Mouse (Mus musculus) lung, embryonic 14.5 days (tissue): ENCODE results near the gene Zfp382. TPM values are rescaled to one million over a fixed set of nuclear protein-coding genes. Genes with fewer than 3 reads are reported as not detected.
"Not testable (repeated sequence)": the region's sequence is repeated elsewhere in the genome, so short reads cannot be mapped to it uniquely, and the experiment has no call there.

Experiments used
- ATAC-seq: fragments of 200-750 bp; cut with Nextera tagmentation; 2 replicates; pipeline ENCODE4 v1.8.0; 2017; ENCODE audit warnings: mild to moderate bottlenecking, moderate TSS enrichment, moderate library complexity; ENCODE audit not compliant: insufficient read depth
- DNase-seq: peaks from one replicate; pipeline ENCODE4 v3.0.0-alpha.2; 2015
- H3K27ac ChIP-seq: fragments of 300-500 bp; sonication (generic); 2 replicates; pipeline ENCODE4 v1.5.1; 2014; ENCODE audit warnings: low read depth, mild to moderate bottlenecking, moderate library complexity
- H3K27me3 ChIP-seq: fragments of 300-500 bp; sonication (generic); 2 replicates; pipeline ENCODE4 v1.6.1; 2014; ENCODE audit warnings: low read length, control low read depth; ENCODE audit not compliant: insufficient read depth
- H3K36me3 ChIP-seq: fragments of 300-500 bp; sonication (generic); 2 replicates; pipeline ENCODE4 v1.6.1; 2014; ENCODE audit warnings: control low read depth; ENCODE audit not compliant: insufficient read depth
- H3K4me1 ChIP-seq: fragments of 300-500 bp; sonication (generic); 2 replicates; pipeline ENCODE4 v1.6.1; 2014; ENCODE audit warnings: antibody characterized with exemption, control low read depth; ENCODE audit not compliant: insufficient read depth
- H3K4me2 ChIP-seq: fragments of 300-500 bp; sonication (generic); 2 replicates; pipeline ENCODE4 v1.6.1; 2014; ENCODE audit warnings: mild to moderate bottlenecking
- H3K4me3 ChIP-seq: fragments of 300-500 bp; sonication (generic); 2 replicates; pipeline ENCODE4 v1.5.1; 2014; ENCODE audit warnings: low read depth, low read length
- H3K9ac ChIP-seq: fragments of 300-500 bp; sonication (generic); 2 replicates; pipeline ENCODE4 v1.6.1; 2014
- H3K9me3 ChIP-seq: fragments of 300-500 bp; sonication (generic); 2 replicates; pipeline ENCODE4 v1.6.1; 2016; ENCODE audit warnings: low read depth, low read length, control low read depth
- CTCF ChIP-seq: IDR thresholded peaks from 2 replicates; pipeline ENCODE4 v1.5.1; 2016; ENCODE audit warnings: antibody characterized with exemption, low read depth
- WGBS: fragments of 180-500 bp; shearing (Covaris S2); extraction: QIAGEN DNeasy Blood & Tissue Kit; methylation state at CpG from one replicate; pipeline ENCODE4 v1.1.7; 2014; 5-methylcytosine and 5-hydroxymethylcytosine counted together
- polyA plus RNA-seq: library from polyadenylated mRNA; unstranded; fragments of >200 nt; fragmentation: Nextera tagmentation; extraction: Ambion mirVana; gene quantifications from 2 replicates; pipeline ENCODE4 v1.2.1, GENCODE M21; 2014

Zfp382 gene
- polyA plus RNA-seq, 1 experiment from 2014 or later: 8.1 TPM

DNA sequence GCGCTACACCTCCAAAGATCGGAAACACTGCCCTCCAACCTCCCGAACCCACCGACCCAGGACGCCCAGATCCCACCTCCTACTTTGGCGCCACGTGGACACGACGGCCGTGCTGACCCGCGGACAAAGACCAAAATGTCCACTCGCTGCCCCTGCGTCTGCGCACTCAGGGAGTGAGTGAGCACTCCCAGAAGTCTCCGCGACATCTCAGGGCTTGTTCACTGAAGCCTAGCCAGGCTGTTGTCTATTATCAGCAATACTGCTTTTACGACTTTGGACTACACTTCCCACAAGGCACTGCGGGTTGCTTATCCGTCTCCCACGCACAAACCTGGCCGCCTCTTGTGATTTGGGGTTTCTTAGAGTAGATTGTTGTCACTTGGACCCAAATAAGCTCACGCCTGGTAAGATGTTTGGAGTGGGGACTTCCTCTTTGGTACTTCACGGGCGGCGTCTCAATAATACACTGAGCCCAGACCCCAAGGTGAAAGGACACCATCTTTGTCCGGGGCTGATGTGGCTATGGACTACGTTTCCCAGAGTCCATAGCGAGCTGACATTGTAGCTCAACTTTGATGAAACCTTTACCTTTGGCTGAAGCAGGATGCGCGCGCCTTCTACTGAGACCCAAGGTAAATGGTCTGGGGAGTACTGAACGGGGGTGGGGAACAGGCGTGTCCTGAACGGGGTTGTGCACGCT lies 48.0 kb downstream of the Zfp382 start, which contains the start of gene Zfp146:
Gene Zfp146 (minus strand): TSS at position 168 of the 700 bp plus-strand sequence.
- Histone ChIP-seq H3K4me1 (no peaks in the 10 kb centered on the region), H3K9me3 (peaks cover 25% of the 10 kb centered on the region), H3K27ac (peak within 1 kb of the TSS; percentile 90), H3K4me3 (peak within 1 kb of the TSS; percentile 74), H3K9ac (peak within 1 kb of the TSS; percentile 91), H3K4me2 (peak within 1 kb of the TSS; percentile 77), H3K27me3 (no peaks in the 10 kb centered on the region), H3K36me3 (peaks cover 15% of the 10 kb centered on the region)
- no peak for TF ChIP-seq CTCF
- ATAC-seq: peak; percentile 98
- DNase-seq: peak; percentile 98
- whole genome bisulfite sequencing: under 1% methylated on average over 36 of the region's 36 CpGs

DNA sequence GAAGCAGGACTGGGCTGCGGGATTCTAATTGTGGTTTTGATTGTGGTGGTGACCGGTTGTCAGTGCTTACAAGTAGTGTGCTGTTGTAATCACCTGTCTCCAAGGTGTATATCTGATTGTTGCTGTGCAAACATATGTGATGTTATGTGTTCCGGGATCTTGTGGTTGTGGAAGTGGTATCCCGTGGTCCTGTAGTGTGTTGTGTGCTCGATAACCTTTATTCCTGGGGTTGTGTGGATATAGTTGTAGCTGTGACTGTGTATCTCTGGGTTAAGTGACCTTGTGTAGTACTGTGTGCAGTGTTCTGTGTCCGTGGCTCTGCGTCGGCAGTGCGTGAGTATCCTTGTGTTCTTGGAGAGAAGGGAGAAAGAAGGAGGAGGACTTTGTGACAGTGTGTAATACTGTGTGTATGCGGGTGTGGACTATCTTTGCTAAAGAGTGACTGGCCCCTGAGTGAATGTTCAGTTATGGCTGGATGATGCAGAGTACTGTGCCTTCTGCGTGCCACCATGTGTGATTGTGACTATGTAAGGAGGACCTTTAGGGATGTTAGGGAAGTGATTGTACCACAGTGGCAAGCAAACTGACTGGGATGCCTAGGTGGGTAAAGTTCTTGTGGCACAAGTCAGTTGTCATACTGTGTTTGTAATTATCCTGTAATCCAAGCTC lies 48.7 kb downstream of the Zfp382 start:
- H3K27ac ChIP-seq: no peak overlapping the region
- peak overlapping the region; percentile 77 for H3K4me2 ChIP-seq
- H3K36me3 ChIP-seq: peaks cover 10% of the 10 kb centered on the region
- H3K27me3 ChIP-seq: no peaks in the 10 kb centered on the region
- H3K9ac ChIP-seq: peak overlapping the region; percentile 91
- no peak for TF ChIP-seq CTCF
- peak overlapping the region; percentile 74 for H3K4me3 ChIP-seq
- H3K4me1 ChIP-seq: no peaks in the 10 kb centered on the region
- peak; percentile 40; the same call in 1 of the 2 replicates for ATAC-seq
- 27% methylated on average over 11 of the region's 11 CpGs for WGBS
- peaks cover 19% of the 10 kb centered on the region for H3K9me3 ChIP-seq
- no peak for DNase-seq

DNA sequence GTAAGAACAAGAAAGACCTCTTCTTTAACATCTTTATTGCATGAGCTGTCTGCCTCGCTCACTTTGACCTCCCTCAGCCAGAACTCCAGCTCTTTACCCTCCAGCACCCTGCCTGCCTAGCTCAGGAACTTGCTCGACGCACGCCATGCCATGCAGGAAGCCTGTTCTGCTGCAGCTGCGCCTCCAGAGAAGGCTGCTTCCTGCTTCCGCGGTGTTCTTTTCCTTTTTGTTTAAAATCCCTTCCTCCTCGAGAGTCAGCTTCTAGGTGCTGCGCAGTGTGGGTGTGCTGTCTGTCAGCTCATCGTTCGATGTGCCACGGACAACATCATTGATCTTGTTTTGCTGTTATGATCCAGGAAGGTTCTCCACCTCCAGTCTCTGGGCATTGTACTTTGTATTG lies 54.7 kb downstream of the Zfp382 start:
- no peak for DNase-seq
- 75% methylated on average over 12 of the region's 12 CpGs for WGBS

DNA sequence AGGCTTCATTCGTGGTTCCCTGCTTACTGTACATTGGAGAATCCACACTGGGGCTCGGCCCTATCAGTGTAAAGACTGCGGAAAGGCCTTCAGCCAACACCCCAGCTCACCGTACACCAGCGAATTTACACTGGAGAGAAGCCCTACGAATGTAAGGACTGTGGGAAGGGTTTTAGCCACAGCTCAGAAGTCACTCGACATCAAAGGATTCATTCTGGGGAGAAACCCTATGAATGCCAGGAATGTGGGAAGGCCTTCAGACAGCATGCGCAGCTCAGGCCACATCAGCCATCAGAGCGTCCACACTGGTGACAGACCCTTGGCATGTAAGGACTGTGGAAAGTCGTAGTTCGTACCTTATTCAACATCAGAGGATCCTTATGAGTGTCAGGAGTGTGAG lies 56.5 kb downstream of the Zfp382 start:
- no peak for TF ChIP-seq CTCF
- Histone ChIP-seq H3K4me3 (no peak overlapping the region), H3K27ac (no peak overlapping the region), H3K9me3 (no peaks in the 10 kb centered on the region), H3K36me3 (peaks cover 13% of the 10 kb centered on the region), H3K27me3 (no peaks in the 10 kb centered on the region), H3K9ac (no peak overlapping the region), H3K4me1 (no peaks in the 10 kb centered on the region), H3K4me2 (no peak overlapping the region)
- DNase-seq (no peak), ATAC-seq (no peak)
- WGBS: 71% methylated on average over 11 of the region's 11 CpGs

More for the DNA sequence above, 54.7 kb downstream of the Zfp382 start:
- H3K36me3 ChIP-seq: peaks cover 13% of the 10 kb centered on the region
- H3K27ac ChIP-seq: no peak overlapping the region
- H3K4me2 ChIP-seq: no peak overlapping the region
- ATAC-seq: no peak
- no peak overlapping the region for H3K4me3 ChIP-seq
- H3K9ac ChIP-seq: no peak overlapping the region
- no peak for TF ChIP-seq CTCF
- no peaks in the 10 kb centered on the region for H3K4me1 ChIP-seq
- H3K27me3 ChIP-seq: no peaks in the 10 kb centered on the region
- H3K9me3 ChIP-seq: no peaks in the 10 kb centered on the region

DNA sequence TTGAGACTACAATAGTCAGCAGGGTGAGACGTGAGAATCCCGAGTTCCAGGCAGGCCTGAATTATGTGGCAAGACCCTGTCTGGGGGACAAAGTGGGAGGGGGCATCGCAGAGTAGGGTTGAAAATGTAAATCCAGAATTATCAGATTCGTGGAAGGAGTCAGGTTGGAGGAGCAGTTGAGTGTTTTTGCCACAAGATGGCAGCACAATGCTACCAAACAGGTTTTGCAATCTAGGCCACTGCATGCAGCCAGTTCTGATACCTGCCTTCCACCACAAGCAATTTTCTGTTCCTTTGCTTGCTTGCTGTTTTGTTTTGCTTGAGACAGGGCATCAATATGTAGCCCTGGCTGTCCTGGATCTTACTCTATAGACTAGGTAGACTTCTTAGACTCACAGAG lies 59.6 kb downstream of the Zfp382 start:
- Histone ChIP-seq H3K9me3 (no peaks in the 10 kb centered on the region), H3K4me2 (no peak overlapping the region), H3K4me3 (no peak overlapping the region), H3K4me1 (no peaks in the 10 kb centered on the region), H3K27me3 (no peaks in the 10 kb centered on the region), H3K36me3 (peaks cover 23% of the 10 kb centered on the region), H3K27ac (no peak overlapping the region), H3K9ac (no peak overlapping the region)
- DNase-seq (peak; percentile 92), ATAC-seq (no peak)
- 2% methylated on average over 4 of the region's 4 CpGs for WGBS
- peak; percentile 93 for TF ChIP-seq CTCF

DNA sequence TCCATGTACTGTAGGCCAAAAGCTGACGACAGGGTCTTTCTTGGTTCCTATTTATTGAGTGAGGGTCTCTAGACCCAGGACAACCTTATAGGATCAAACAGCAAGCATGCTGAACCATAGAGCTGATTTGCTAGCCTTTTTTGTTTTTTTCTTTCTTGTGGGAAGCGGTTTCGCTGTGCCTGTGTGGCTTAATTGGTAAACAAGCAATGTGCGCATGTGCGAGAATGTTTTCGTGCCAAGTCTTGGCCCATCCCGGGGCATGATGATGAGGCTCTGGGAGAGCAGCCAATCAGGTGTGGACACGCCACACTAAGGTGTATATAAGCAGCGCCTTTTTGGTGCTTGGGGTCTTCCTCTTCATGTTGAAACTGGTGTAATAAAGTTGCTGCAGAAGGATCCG lies 60.2 kb downstream of the Zfp382 start:
- not testable (repeated sequence) for DNase-seq, H3K4me1 ChIP-seq, ATAC-seq, H3K9ac ChIP-seq, H3K9me3 ChIP-seq, H3K27me3 ChIP-seq, H3K4me3 ChIP-seq, H3K4me2 ChIP-seq, H3K27ac ChIP-seq
- 90% methylated on average over 9 of the region's 10 CpGs for WGBS
- H3K36me3 ChIP-seq: peaks cover 29% of the 10 kb centered on the region

DNA sequence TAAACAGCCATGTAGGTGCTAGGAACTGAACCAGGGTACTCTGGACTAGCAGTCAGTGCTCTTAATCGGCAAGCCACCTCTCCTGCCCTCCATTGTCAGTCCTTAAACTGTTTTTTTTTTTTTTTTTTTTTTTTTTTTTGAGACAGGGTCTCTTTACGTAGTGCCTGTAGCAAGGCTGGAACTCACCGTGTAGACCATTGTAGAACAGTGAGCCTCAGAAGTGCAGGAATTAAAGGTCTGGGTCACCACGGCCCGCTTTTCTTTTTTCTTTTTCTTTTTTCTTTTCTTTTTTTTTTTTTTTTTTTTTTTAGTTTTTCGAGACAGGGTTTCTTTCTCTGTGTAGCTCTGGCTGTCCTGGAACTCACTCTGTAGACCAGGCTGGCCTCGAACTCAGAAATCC lies 61.4 kb downstream of the Zfp382 start:
- 77% methylated on average over 7 of the region's 7 CpGs for WGBS
- H3K4me1 ChIP-seq, H3K4me3 ChIP-seq, H3K4me2 ChIP-seq, ATAC-seq, H3K27me3 ChIP-seq, DNase-seq, H3K27ac ChIP-seq, H3K9ac ChIP-seq, H3K9me3 ChIP-seq: not testable (repeated sequence)
- H3K36me3 ChIP-seq: peaks cover 35% of the 10 kb centered on the region
